Mouse (Mus musculus) neural tube, embryonic 11.5 days (tissue): ENCODE results near the gene Nup205. TPM values are rescaled to one million over a fixed set of nuclear protein-coding genes. Genes with fewer than 3 reads are reported as not detected.
A peak's percentile ranks its signal among the peaks of the same experiment; 100 is the strongest.

Source experiments
- ATAC-seq: fragments of 200-750 bp; cut with Nextera tagmentation; 2 replicates; pipeline ENCODE4 v1.8.0; 2017; ENCODE audit warnings: moderate number of reproducible peaks, mild to moderate bottlenecking, moderate TSS enrichment, moderate library complexity; ENCODE audit not compliant: insufficient read depth, low FRiP score, low TSS enrichment
- DNase-seq: peaks from one replicate; pipeline ENCODE4 v3.0.0-alpha.2; 2015; ENCODE audit warnings: low spot score
- H3K27ac ChIP-seq: fragments of 300-500 bp; sonication (generic); 2 replicates; pipeline ENCODE4 v1.5.1; 2014; ENCODE audit warnings: low read depth, mild to moderate bottlenecking, low read length
- H3K27me3 ChIP-seq: fragments of 300-500 bp; sonication (generic); 2 replicates; pipeline ENCODE4 v1.6.1; 2014; ENCODE audit warnings: mild to moderate bottlenecking, low read length, mixed read lengths; ENCODE audit not compliant: control insufficient read depth, insufficient read depth
- H3K36me3 ChIP-seq: fragments of 300-500 bp; sonication (generic); 2 replicates; pipeline ENCODE4 v1.6.1; 2014; ENCODE audit warnings: mild to moderate bottlenecking, low read length, moderate library complexity, mixed read lengths; ENCODE audit not compliant: control insufficient read depth, insufficient read depth
- H3K4me1 ChIP-seq: fragments of 300-500 bp; sonication (generic); 2 replicates; pipeline ENCODE4 v1.6.1; 2014; ENCODE audit warnings: low read length, mixed read lengths; ENCODE audit not compliant: control insufficient read depth, insufficient read depth
- H3K4me2 ChIP-seq: fragments of 300-500 bp; sonication (generic); 2 replicates; pipeline ENCODE4 v1.6.1; 2014; ENCODE audit warnings: low read depth, mild to moderate bottlenecking, moderate library complexity
- H3K4me3 ChIP-seq: fragments of 300-500 bp; sonication (generic); 2 replicates; pipeline ENCODE4 v1.5.1; 2014; ENCODE audit warnings: low read depth, low read length
- H3K9ac ChIP-seq: fragments of 300-500 bp; sonication (generic); 2 replicates; pipeline ENCODE4 v1.6.1; 2014; ENCODE audit warnings: mild to moderate bottlenecking, low read length
- H3K9me3 ChIP-seq: fragments of 300-500 bp; sonication (generic); 2 replicates; pipeline ENCODE4 v1.6.1; 2016; ENCODE audit warnings: low read length; ENCODE audit not compliant: control insufficient read depth
- WGBS: fragments of 180-500 bp; shearing (Covaris S2); extraction: QIAGEN DNeasy Blood & Tissue Kit; methylation state at CpG from one replicate; pipeline ENCODE4 v1.1.7; 2014; 5-methylcytosine and 5-hydroxymethylcytosine counted together
- polyA plus RNA-seq: library from polyadenylated mRNA; unstranded; fragments of >200 nt; fragmentation: Nextera tagmentation; extraction: Ambion mirVana; gene quantifications from 2 replicates; pipeline ENCODE4 v1.2.1, GENCODE M21; 2014

The Nup205 gene
- polyA plus RNA-seq, 1 experiment from 2014 or later: 55.7 TPM

DNA sequence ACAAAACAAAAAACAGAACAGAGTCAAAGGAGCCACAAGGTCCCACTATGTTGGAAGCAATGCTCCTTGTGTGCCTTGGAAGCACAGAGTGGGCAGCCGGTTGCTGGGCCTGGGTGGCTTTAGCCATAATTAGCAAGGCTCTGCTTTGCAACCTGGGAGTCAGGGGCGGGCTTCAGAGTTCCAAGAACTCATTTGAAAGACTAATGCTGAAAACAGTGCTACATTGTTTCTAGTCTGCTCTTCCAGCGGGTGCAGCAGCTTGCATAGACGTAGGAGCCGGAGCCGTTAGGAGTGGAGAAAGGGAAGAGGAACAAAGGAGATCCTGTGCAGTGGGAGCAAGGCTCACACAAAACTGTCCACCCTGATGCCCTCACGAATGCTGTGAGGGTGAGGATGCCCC is 111.7 kb downstream of the Nup205 start:
- Histone ChIP-seq H3K4me2 (no peak overlapping the region), H3K4me3 (no peak overlapping the region), H3K9ac (no peak overlapping the region), H3K9me3 (no peaks in the 10 kb centered on the region), H3K27ac (no peak overlapping the region), H3K27me3 (no peaks in the 10 kb centered on the region), H3K36me3 (no peaks in the 10 kb centered on the region), H3K4me1 (no peaks in the 10 kb centered on the region)
- 39% methylated on average over 7 of the region's 7 CpGs for WGBS
- no peak for ATAC-seq
- DNase-seq: peak; percentile 28

DNA sequence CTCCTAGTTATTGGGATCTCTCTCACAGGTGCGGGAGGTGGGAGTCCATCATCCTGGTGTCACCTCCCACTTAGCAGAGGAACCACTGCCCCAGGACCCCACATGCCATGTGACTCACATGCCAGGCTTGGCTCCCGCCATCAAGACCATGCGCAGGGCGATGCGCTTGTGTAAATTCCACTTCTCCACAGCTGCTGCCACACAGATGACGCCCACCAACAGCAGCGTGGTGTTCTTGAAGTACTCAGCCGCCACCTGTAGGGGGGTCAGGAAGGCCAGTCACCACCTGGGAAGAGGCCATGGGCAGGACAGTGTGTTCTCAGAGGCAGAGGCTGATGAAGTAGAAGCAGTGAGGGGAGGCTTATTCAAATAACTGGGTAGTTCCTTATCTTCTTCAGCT is 112.5 kb downstream of the Nup205 start:
- ATAC-seq: no peak
- no peak overlapping the region for H3K9ac ChIP-seq
- no peaks in the 10 kb centered on the region for H3K9me3 ChIP-seq
- WGBS: 94% methylated on average over 8 of the region's 8 CpGs
- no peaks in the 10 kb centered on the region for H3K27me3 ChIP-seq
- no peak for DNase-seq
- H3K4me3 ChIP-seq: no peak overlapping the region
- H3K36me3 ChIP-seq: no peaks in the 10 kb centered on the region
- no peaks in the 10 kb centered on the region for H3K4me1 ChIP-seq
- H3K4me2 ChIP-seq: no peak overlapping the region
- H3K27ac ChIP-seq: no peak overlapping the region

DNA sequence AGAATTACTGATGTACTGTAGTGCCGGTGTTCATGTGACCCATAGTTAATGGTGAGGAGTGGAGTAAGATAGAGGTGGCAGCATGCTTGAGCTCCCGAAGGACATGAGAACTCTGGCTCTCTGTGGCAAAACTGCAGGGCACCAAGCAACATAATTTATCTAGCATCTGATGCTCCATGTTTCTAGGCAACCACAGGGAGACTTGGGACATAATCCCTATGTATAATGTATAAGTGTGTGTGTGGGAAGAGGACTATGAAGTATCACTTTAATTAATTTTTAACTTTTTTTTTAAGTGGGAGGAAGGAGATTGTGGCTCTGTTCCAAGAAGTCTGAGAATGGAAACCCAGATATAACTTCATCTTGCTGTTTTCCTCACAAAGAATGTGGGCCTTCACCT is 117.7 kb downstream of the Nup205 start:
- WGBS: 82% methylated on average over 2 of the region's 2 CpGs
- no peak overlapping the region for H3K4me2 ChIP-seq
- H3K36me3 ChIP-seq: no peaks in the 10 kb centered on the region
- no peaks in the 10 kb centered on the region for H3K27me3 ChIP-seq
- no peaks in the 10 kb centered on the region for H3K4me1 ChIP-seq
- DNase-seq: no peak
- no peak overlapping the region for H3K9ac ChIP-seq
- H3K4me3 ChIP-seq: no peak overlapping the region
- no peak for ATAC-seq
- H3K9me3 ChIP-seq: no peaks in the 10 kb centered on the region
- no peak overlapping the region for H3K27ac ChIP-seq

DNA sequence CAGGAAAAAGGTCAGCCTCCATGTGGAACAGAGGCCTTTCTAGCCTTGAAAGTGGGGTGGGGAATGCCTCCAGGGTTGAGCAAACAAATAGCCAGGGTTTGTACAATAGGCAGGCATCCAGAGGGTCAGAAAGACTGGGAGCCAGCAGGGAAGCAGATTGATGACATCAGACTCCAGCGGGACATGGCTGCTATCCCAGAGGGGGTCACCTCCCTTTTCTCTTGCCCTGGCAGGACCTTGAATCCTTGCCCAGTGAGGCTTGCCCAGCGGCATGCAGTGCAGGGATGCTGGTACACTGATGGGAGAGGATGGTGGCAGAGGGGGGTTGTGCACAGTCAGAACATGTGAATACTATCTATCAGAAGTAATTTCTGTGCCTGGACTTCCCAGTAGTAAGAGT is 119.8 kb downstream of the Nup205 start:
- WGBS: 59% methylated on average over 2 of the region's 2 CpGs
- H3K4me1 ChIP-seq: no peaks in the 10 kb centered on the region
- no peaks in the 10 kb centered on the region for H3K9me3 ChIP-seq
- H3K4me3 ChIP-seq: no peak overlapping the region
- H3K27me3 ChIP-seq: no peaks in the 10 kb centered on the region
- no peak overlapping the region for H3K9ac ChIP-seq
- H3K4me2 ChIP-seq: no peak overlapping the region
- ATAC-seq (no peak), DNase-seq (no peak)
- H3K27ac ChIP-seq: no peak overlapping the region
- no peaks in the 10 kb centered on the region for H3K36me3 ChIP-seq

Other genes with a start within 250 kb of the Nup205 start
- 0.37 and 0.77 TPM in 2 replicates for gene Slc23a4, start 189.0 kb upstream of the Nup205 start, polyA plus RNA-seq
- 36.3 and 38.8 TPM in 2 replicates for gene Cnot4, start 43.7 kb upstream of the Nup205 start, polyA plus RNA-seq
- 0.15 TPM in 1 of 2 replicates, not detected in the other for gene Slc13a4, start 130.7 kb downstream of the Nup205 start, polyA plus RNA-seq
- not detected in 2 replicates for gene Fam180a, start 148.7 kb downstream of the Nup205 start, polyA plus RNA-seq